Mouse (Mus musculus) G1E (cell line): ENCODE data around the gene Snx13.

Experiments used
- CTCF ChIP-seq: IDR thresholded peaks from 2 replicates; pipeline ENCODE4 v1.5.1; 2012; ENCODE audit warnings: low read depth, low read length, inconsistent platforms, mixed read lengths
- GATA1 ChIP-seq: IDR thresholded peaks from 2 replicates; pipeline ENCODE4 v1.6.1; 2012; ENCODE audit warnings: borderline replicate concordance, low read length, inconsistent platforms, mixed read lengths
- POLR2AphosphoS5 ChIP-seq: IDR thresholded peaks from 2 replicates; pipeline ENCODE4 v1.6.1; 2012; ENCODE audit warnings: low read depth, low read length, inconsistent platforms; ENCODE audit not compliant: insufficient replicate concordance
- TAL1 ChIP-seq: conservative IDR thresholded peaks from 2 replicates; pipeline ENCODE4 v1.6.1; 2012; ENCODE audit warnings: low read depth, low read length, inconsistent platforms, mixed read lengths

GRCm38 (mm10) chr12:35046999-35047319 is at the start of gene Snx13:
- TF ChIP-seq CTCF (no peak), GATA1 (no peak), TAL1 (no peak), POLR2AphosphoS5 (no peak)
